Mouse (Mus musculus) stomach, embryonic 16.5 days (tissue): ENCODE measurements at regions not wholly inside any gene's neighbourhood (a gene's known extent, or its start where the extent isn't known, plus 50 kb on each side); places are given as distances from the start of the nearest gene placed in this dataset.
A peak's percentile ranks its signal among the peaks of the same experiment; 100 is the strongest.

ENCODE experiments used
- ATAC-seq: fragments of 200-750 bp; cut with Nextera tagmentation; 2 replicates; pipeline ENCODE4 v1.8.0; 2017; ENCODE audit warnings: moderate number of reproducible peaks, moderate TSS enrichment; ENCODE audit not compliant: insufficient read depth, low FRiP score
- H3K27ac ChIP-seq: fragments of 300-500 bp; sonication (generic); 2 replicates; pipeline ENCODE4 v1.5.1; 2014; ENCODE audit warnings: low read length
- H3K27me3 ChIP-seq: fragments of 300-500 bp; sonication (generic); 2 replicates; pipeline ENCODE4 v1.6.1; 2014; ENCODE audit warnings: low read length, control low read depth, mixed read lengths; ENCODE audit not compliant: control insufficient read depth, insufficient read depth
- H3K36me3 ChIP-seq: fragments of 300-500 bp; sonication (generic); 2 replicates; pipeline ENCODE4 v1.6.1; 2014; ENCODE audit warnings: low read length; ENCODE audit not compliant: control insufficient read depth, insufficient read depth
- H3K4me1 ChIP-seq: fragments of 300-500 bp; sonication (generic); 2 replicates; pipeline ENCODE4 v1.6.1; 2014; ENCODE audit warnings: low read length, control low read depth, mixed read lengths; ENCODE audit not compliant: control insufficient read depth, insufficient read depth
- H3K4me2 ChIP-seq: fragments of 300-500 bp; sonication (generic); 2 replicates; pipeline ENCODE4 v1.6.1; 2014; ENCODE audit warnings: low read depth, low read length, mixed read lengths
- H3K4me3 ChIP-seq: fragments of 300-500 bp; sonication (generic); replicated peaks from 2 replicates; pipeline ENCODE4 v1.5.1; 2014; ENCODE audit warnings: mild to moderate bottlenecking, low read length
- H3K9ac ChIP-seq: fragments of 300-500 bp; sonication (generic); 2 replicates; pipeline ENCODE4 v1.6.1; 2014; ENCODE audit warnings: low read length
- H3K9me3 ChIP-seq: fragments of 300-500 bp; sonication (generic); replicated peaks from 2 replicates; pipeline ENCODE4 v1.6.1; 2016; ENCODE audit warnings: low read length, control low read depth; ENCODE audit not compliant: control insufficient read depth
- WGBS: fragments of 180-500 bp; shearing (Covaris S2); extraction: QIAGEN DNeasy Blood & Tissue Kit; methylation state at CpG from one replicate; pipeline ENCODE4 v1.1.7; 2014; 5-methylcytosine and 5-hydroxymethylcytosine counted together

DNA sequence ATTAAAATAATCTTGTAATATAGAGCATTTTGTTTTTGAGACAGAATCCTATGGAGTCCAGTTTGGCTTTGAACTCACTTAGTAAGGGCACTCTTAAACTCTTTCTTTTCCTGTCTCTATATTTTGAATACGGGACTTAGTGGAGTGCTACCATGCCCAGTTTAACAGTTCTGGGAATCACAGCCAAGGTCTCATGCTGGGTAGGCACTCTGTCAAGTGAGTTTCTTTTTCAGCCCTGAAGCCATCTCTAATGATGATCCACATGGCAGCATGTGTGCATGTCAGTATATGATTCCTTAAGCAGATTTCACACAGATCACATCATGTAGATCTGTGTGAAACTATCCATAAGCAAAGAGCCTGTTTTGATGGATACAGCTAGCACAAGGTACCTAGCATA lies 113.6 kb upstream of the Rnd3 start:
- ATAC-seq, result no peak
- no peaks in the 10 kb centered on the region for H3K4me1 ChIP-seq
- no peak overlapping the region for H3K27ac ChIP-seq
- H3K36me3 ChIP-seq, result no peaks in the 10 kb centered on the region
- 91% methylated on average over 1 of the region's 1 CpGs for WGBS
- H3K9ac ChIP-seq, result no peak overlapping the region
- H3K9me3 ChIP-seq, result no peaks in the 10 kb centered on the region
- no peak overlapping the region for H3K4me2 ChIP-seq
- H3K4me3 ChIP-seq, result no peak overlapping the region
- H3K27me3 ChIP-seq, result no peaks in the 10 kb centered on the region

DNA sequence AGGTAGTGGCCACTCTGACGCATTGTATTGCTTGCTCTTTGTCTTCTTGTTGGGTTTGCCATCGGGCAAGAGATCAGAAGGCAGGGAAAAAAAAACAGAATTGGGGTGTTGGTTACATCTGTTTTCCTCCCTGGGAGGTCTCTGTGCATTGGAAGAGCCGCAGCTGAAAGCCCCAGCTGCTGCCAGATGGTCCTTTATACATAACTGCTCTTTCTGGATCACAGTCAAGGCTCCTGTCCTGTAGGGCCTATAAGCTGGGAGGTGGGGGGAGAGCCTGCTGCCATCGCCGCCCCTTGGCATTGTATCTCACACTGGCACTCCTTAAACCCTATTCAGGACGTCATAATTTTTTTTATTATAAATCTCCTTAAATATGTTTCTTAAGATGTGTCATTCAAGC lies 101.9 kb upstream of the Rnd3 start:
- Histone ChIP-seq H3K27me3 (no peaks in the 10 kb centered on the region), H3K4me3 (no peak overlapping the region), H3K4me2 (no peak overlapping the region), H3K9me3 (no peaks in the 10 kb centered on the region), H3K4me1 (no peaks in the 10 kb centered on the region), H3K27ac (no peak overlapping the region), H3K36me3 (no peaks in the 10 kb centered on the region), H3K9ac (no peak overlapping the region)
- ATAC-seq, result no peak
- 55% methylated on average over 6 of the region's 6 CpGs for WGBS

DNA sequence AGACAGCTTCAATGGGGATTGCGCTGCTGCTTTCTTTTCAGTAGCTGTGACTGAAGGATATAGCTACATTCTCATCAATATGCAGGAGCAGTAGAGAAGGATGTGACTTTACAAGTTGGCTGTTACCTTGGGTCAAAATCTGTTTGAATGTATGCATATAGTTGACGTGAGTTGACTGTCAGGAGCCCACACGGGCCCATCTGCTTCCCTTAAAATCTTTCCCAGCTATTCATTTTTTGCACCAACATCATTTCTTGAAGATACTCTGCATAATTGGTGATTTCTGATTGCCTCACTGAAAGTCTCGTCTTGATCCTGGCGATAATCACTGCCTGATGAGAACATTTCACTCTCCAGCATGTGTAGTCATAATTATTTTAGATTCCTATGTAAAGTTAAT lies 92.7 kb upstream of the Rnd3 start:
- Histone ChIP-seq H3K4me1 (peaks cover 11% of the 10 kb centered on the region; the same call in 1 of the 2 replicates), H3K4me2 (no peak overlapping the region), H3K9me3 (no peaks in the 10 kb centered on the region), H3K9ac (no peak overlapping the region), H3K27me3 (no peaks in the 10 kb centered on the region), H3K27ac (no peak overlapping the region), H3K4me3 (no peak overlapping the region), H3K36me3 (no peaks in the 10 kb centered on the region)
- ATAC-seq, result no peak
- WGBS, result 72% methylated on average over 5 of the region's 5 CpGs

DNA sequence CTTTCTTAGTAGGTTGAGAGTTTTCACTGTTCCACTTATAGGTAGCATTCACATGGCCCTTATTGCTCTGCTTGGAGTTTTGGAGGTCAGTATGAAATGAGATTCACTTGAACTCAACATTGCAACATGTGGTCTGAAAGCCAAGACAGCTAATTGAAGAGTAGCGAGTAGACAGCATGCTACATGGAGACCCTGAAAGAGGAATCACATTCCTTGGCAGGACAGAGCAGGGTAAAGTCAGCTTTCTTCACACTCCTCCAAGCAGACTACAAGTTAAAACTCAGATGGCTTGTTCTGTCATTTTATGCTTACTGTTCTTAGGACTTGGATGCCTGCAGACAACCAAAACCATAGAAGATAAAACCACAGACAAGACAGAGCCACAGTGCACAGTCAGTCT lies 91.1 kb upstream of the Rnd3 start:
- H3K36me3 ChIP-seq, result no peaks in the 10 kb centered on the region
- 75% methylated on average over 1 of the region's 1 CpGs for WGBS
- H3K27ac ChIP-seq, result no peak overlapping the region
- H3K4me3 ChIP-seq, result no peak overlapping the region
- no peak for ATAC-seq
- no peaks in the 10 kb centered on the region for H3K27me3 ChIP-seq
- no peaks in the 10 kb centered on the region for H3K9me3 ChIP-seq
- H3K4me2 ChIP-seq, result no peak overlapping the region
- H3K9ac ChIP-seq, result no peak overlapping the region
- peaks cover 11% of the 10 kb centered on the region; the same call in 1 of the 2 replicates for H3K4me1 ChIP-seq

DNA sequence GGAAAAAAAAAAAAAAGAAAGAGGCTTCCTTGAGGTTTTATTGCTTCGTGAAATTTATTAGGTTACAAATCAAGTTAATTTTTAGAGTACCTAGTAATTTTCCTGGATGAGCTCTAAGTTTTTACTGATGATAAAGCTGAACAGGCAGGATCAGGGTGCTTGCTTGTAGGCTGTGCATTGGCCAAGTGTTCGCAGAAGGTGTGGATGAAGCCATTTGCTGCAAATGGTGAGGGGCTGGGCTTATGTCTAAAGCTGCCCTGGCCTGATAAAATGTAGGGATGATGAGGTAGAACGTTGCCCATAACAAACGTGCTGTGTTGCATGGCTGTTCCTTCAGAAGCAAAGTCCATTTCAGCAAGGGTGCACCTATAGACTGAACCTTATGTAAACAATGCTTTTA lies 90.1 kb upstream of the Rnd3 start:
- Histone ChIP-seq H3K4me3 (no peak overlapping the region), H3K4me1 (peaks cover 11% of the 10 kb centered on the region; the same call in 1 of the 2 replicates), H3K9ac (no peak overlapping the region), H3K4me2 (peak overlapping the region; percentile 36; the same call in 1 of the 2 replicates), H3K36me3 (no peaks in the 10 kb centered on the region), H3K9me3 (no peaks in the 10 kb centered on the region), H3K27ac (no peak overlapping the region), H3K27me3 (no peaks in the 10 kb centered on the region)
- ATAC-seq, result no peak
- WGBS, result 33% methylated on average over 4 of the region's 4 CpGs

DNA sequence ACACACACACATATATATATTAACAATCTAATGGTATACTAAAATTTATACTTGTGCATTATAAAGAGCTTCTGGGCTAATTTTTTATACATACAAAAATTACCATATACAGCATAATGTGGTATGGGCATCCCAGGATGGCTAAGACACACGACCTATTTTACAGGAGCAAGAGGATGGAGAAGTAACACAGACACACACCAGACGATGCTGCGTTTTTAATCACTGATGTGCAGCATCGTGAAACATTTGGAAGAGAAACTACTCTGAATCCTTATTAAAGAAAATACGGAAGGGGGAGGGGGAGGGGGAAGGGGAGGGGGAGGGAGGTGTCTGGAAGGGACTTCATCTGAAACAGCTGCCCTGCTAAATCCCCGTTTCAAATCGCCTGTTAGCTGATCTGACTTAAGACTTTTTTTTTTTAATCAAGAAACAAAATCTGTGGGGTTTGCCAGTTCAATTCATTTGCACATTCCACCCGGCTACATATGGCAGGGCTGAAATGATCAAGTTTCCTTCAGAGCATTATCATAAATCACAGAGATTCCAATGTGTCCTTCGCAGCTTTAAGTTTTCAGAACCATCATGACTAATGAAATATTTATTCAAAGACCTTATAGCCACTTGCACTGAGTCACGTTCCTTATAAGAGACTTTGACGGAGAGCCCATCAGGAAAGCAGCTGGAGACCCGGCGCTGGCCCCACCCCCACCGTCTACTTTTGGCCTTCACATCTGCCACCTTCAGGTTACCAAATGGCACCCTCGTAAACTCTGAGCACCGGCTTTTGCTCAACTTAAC lies 89.4 kb upstream of the Rnd3 start:
- Histone ChIP-seq H3K4me3 (no peak overlapping the region), H3K36me3 (no peaks in the 10 kb centered on the region), H3K9me3 (no peaks in the 10 kb centered on the region), H3K4me2 (peak overlapping the region; percentile 36), H3K4me1 (peaks cover 11% of the 10 kb centered on the region; the same call in 1 of the 2 replicates), H3K27ac (no peak overlapping the region), H3K27me3 (no peaks in the 10 kb centered on the region), H3K9ac (no peak overlapping the region)
- WGBS, result 14% methylated on average over 15 of the region's 16 CpGs
- ATAC-seq, result peak; percentile 68

DNA sequence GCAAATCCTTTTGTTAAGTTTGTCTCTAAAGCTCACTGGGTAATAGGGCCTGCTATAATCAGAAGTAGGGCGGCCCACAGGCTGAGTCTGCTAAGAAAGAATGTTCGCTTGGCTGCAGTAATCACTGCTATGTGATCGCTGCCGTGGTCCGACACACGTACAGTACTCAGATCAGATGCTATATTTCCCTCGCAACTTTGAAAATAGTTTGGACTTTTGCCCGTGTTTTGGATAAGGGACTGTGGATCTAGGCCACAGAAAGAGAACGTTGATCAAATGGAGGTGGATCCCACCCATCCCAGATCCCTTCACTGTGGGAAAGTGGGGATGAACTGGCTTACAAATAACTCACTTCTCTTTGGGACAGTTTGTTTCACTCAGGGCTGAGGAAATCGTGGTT lies 88.5 kb upstream of the Rnd3 start:
- no peaks in the 10 kb centered on the region for H3K9me3 ChIP-seq
- no peak overlapping the region for H3K4me2 ChIP-seq
- no peak overlapping the region for H3K4me3 ChIP-seq
- H3K9ac ChIP-seq, result no peak overlapping the region
- peak overlapping the region; percentile 11; the same call in 1 of the 2 replicates for H3K27ac ChIP-seq
- WGBS, result 52% methylated on average over 10 of the region's 10 CpGs
- H3K36me3 ChIP-seq, result no peaks in the 10 kb centered on the region
- no peaks in the 10 kb centered on the region for H3K27me3 ChIP-seq
- H3K4me1 ChIP-seq, result peaks cover 11% of the 10 kb centered on the region; the same call in 1 of the 2 replicates
- peak; percentile 44 for ATAC-seq

DNA sequence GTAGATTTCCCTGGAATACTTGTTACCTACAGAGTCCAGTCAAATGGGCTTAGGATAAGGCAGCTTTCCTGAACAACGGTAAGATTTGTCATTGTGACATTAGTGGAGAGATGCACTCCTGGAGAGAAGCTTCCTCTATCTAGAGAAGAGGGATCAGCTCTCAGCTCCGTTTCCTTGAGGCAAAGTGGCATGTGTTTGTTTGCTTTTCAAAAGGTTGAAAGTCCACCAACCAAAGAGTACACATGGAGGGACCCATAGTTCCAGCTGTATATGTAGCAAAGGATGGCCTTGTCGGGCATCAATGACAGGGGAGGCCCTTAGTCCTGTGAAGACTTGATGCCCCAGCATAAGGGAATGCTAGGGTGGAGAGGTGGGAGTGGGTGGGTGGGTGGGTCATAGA lies 87.9 kb upstream of the Rnd3 start:
- no peaks in the 10 kb centered on the region for H3K9me3 ChIP-seq
- H3K4me2 ChIP-seq, result no peak overlapping the region
- H3K27ac ChIP-seq, result no peak overlapping the region; the same call in 1 of the 2 replicates
- no peaks in the 10 kb centered on the region for H3K27me3 ChIP-seq
- no peak overlapping the region for H3K9ac ChIP-seq
- peaks cover 11% of the 10 kb centered on the region; the same call in 1 of the 2 replicates for H3K4me1 ChIP-seq
- no peaks in the 10 kb centered on the region for H3K36me3 ChIP-seq
- WGBS, result 43% methylated on average over 3 of the region's 3 CpGs
- no peak overlapping the region for H3K4me3 ChIP-seq
- no peak for ATAC-seq

DNA sequence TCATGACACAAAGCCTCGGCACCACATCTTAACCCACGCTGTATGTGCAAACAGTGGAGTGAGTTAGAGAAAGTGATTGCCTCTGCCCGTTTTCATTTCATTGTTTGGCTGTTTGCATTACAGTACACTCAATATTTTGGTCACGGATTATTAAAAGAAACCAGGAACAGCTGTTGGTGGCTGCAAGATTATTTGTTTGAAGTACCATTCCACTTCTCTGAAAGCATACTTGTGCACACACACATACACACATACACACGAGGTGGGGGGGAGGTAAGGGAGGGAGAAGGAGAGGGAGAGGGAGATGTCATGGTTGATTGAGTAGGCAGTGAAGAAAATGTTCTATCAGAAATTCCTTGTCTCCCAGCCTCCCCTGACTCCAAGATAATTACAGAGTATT lies 85.5 kb upstream of the Rnd3 start:
- Histone ChIP-seq H3K9ac (no peak overlapping the region), H3K27ac (no peak overlapping the region), H3K4me2 (no peak overlapping the region), H3K4me1 (peaks cover 11% of the 10 kb centered on the region; the same call in 1 of the 2 replicates), H3K4me3 (no peak overlapping the region), H3K9me3 (no peaks in the 10 kb centered on the region), H3K36me3 (no peaks in the 10 kb centered on the region), H3K27me3 (no peaks in the 10 kb centered on the region)
- ATAC-seq, result no peak
- WGBS, result 45% methylated on average over 5 of the region's 5 CpGs
